26 mouse cellular contexts compared by ENCODE assay signal in genomic region chr19:6230411-6230810, GRCm38 (mm10). TPM values are rescaled to one million over a fixed set of nuclear protein-coding genes. Genes with fewer than 3 reads are reported as not detected.
DNase-seq lines count a peak whose midpoint lies in the region; ATAC-seq and TF ChIP-seq lines count a peak whose summit lies in the region.
"Had no signal": no experiment of that assay in that cellular context is flagged by ENCODE, and none has a peak within 500 bp of the region (broad histone marks: within the 10 kb centered on the region; RNA-seq: fewer than 3 reads in every experiment).

No protein-coding gene starts in this region.

- H3K4me2 ChIP-seq in heart, embryonic 11.5 days, result no peak overlapping the region
- H3K4me2 ChIP-seq: embryonic facial prominence, embryonic 15.5 days; forebrain, embryonic 12.5 days; heart, embryonic 12.5 days; limb, embryonic 13.5 days; midbrain, embryonic 13.5 days; neural tube, embryonic 15.5 days had no signal

- peak; percentile 27 to 51 for DNase-seq in heart, adult 18-20 months
- DNase-seq in adrenal gland, adult 2 months, result peak; percentile 90
- peak; percentile 84 for DNase-seq in adrenal gland, postnatal 14 days
- peak; percentile 56 for DNase-seq in cerebellum, postnatal 14 days
- DNase-seq in thymus, adult 2 months, result no peak
- no peak for DNase-seq in Muller cell, postnatal 12 days (ENCODE audit: inconsistent ontology term)
- DNase-seq: embryo, embryonic 11 days; heart, postnatal 36 days; kidney, adult 18-20 months; kidney, postnatal 10 days; right cerebral cortex, adult 18-20 months; spleen, adult 18-20 months had no signal

- peaks cover 14% of the 10 kb centered on the region for H3K4me1 ChIP-seq in heart, embryonic 11.5 days (ENCODE audit: control insufficient read depth, insufficient read depth, low read length)
- H3K4me1 ChIP-seq in thymus, adult 2 months (replicated peaks; ENCODE audit: control insufficient read depth, insufficient read depth, low read length), result peaks cover 14% of the 10 kb centered on the region

- ATAC-seq in heart, embryonic 11.5 days (replicated peaks; ENCODE audit: insufficient number of reproducible peaks, low FRiP score, low TSS enrichment), result no peak
- ATAC-seq: hindbrain, postnatal 0 days; midbrain, embryonic 13.5 days had no signal

- no peak overlapping the region for H3K27ac ChIP-seq in heart, embryonic 11.5 days (ENCODE audit: low read depth, low read length)
- H3K27ac ChIP-seq in thymus, adult 2 months (ENCODE audit: control insufficient read depth, insufficient read depth, low read length), result no peak overlapping the region
- H3K27ac ChIP-seq: embryonic facial prominence, embryonic 15.5 days; forebrain, embryonic 12.5 days; hindbrain, postnatal 0 days; limb, embryonic 13.5 days; liver, embryonic 14.5 days; midbrain, embryonic 13.5 days; neural tube, embryonic 15.5 days had no signal

- no peak overlapping the region for H3K4me3 ChIP-seq in heart, embryonic 11.5 days (ENCODE audit: low read depth, low read length)
- H3K4me3 ChIP-seq in thymus, adult 2 months (ENCODE audit: control insufficient read depth, insufficient read depth, low read length), result no peak overlapping the region
- H3K4me3 ChIP-seq: embryonic facial prominence, embryonic 15.5 days; forebrain, embryonic 12.5 days; heart, embryonic 12.5 days; limb, embryonic 13.5 days; midbrain, embryonic 13.5 days; myocyte; neural tube, embryonic 15.5 days had no signal

- no peak for TF ChIP-seq POLR2A in thymus, adult 2 months (IDR thresholded peaks at IDR 0.05; ENCODE audit: control insufficient read depth, extremely low read depth, insufficient read depth, low read length, poor library complexity)

- WGBS in heart, embryonic 11.5 days (ENCODE audit: insufficient replicate concordance), result 83% methylated on average over 4 of the region's 4 CpGs
- 94% methylated on average over 4 of the region's 4 CpGs for WGBS in thymus, adult 2 months

- no peaks in the 10 kb centered on the region for H3K27me3 ChIP-seq in heart, embryonic 11.5 days (ENCODE audit: control insufficient read depth, insufficient read depth, low read length)
- no peaks in the 10 kb centered on the region for H3K27me3 ChIP-seq in thymus, adult 2 months (ENCODE audit: control insufficient read depth, insufficient read depth, low read length)
- H3K27me3 ChIP-seq: embryonic facial prominence, embryonic 15.5 days; forebrain, embryonic 12.5 days; heart, embryonic 12.5 days; limb, embryonic 13.5 days; midbrain, embryonic 13.5 days; neural tube, embryonic 15.5 days had no signal

- H3K9me3 ChIP-seq in heart, embryonic 11.5 days (replicated peaks; ENCODE audit: control insufficient read depth, low read length), result no peaks in the 10 kb centered on the region
- H3K9me3 ChIP-seq: embryonic facial prominence, embryonic 15.5 days; forebrain, embryonic 12.5 days; heart, embryonic 12.5 days; limb, embryonic 13.5 days; midbrain, embryonic 13.5 days; neural tube, embryonic 15.5 days had no signal

- H3K36me3 ChIP-seq in heart, embryonic 11.5 days (ENCODE audit: control insufficient read depth, insufficient read depth, low read length), result peaks cover 12% of the 10 kb centered on the region
- H3K36me3 ChIP-seq in thymus, adult 2 months (ENCODE audit: control insufficient read depth, insufficient read depth, low read length), result peaks cover 9% of the 10 kb centered on the region; the same call in 1 of the 2 replicates

- TF ChIP-seq CTCF in thymus, adult 2 months (IDR thresholded peaks at IDR 0.05; ENCODE audit: borderline replicate concordance, control insufficient read depth, extremely low read depth, insufficient read depth, low read length, poor library complexity), result no peak

- H3K9ac ChIP-seq in heart, embryonic 11.5 days (ENCODE audit: low read depth, low read length), result no peak overlapping the region
- H3K9ac ChIP-seq: embryonic facial prominence, embryonic 15.5 days; heart, embryonic 12.5 days; limb, embryonic 13.5 days; liver, embryonic 14.5 days; midbrain, embryonic 13.5 days; neural tube, embryonic 15.5 days had no signal

RNA-seq across cellular contexts. Expression of gene Gpha2, which starts 4.2 kb away (rescaled TPM):
- total RNA-seq in heart, adult 18-20 months (2021), result not detected
- polyA plus RNA-seq in heart, embryonic 11.5 days (2014; fragmentation: Nextera tagmentation; extraction: Ambion mirVana), result 0.29 TPM in 1 of 2 replicates, not detected in the other
- 10 to 100 TPM; 18.7 to 23.7 TPM for total RNA-seq in adrenal gland, adult 2 months (2021)
- 237 and 302 TPM in 2 replicates for polyA plus RNA-seq in adrenal gland, adult 2 months (2012; rRNA removed)
- total RNA-seq in adrenal gland, postnatal 14 days (2021), result 19.6 and 20.2 TPM in 2 replicates
- 5.2 and 8.9 TPM in 2 replicates for polyA plus RNA-seq in thymus, adult 2 months (2012; rRNA removed)
- total RNA-seq: heart, postnatal 36 days; hindbrain, postnatal 0 days; left cerebral cortex, adult 8-10 months; megakaryocyte progenitor cell, adult 5-6 weeks had no signal
- polyA plus RNA-seq: heart, embryonic 12.5 days; liver, embryonic 14.5 days; midbrain, embryonic 13.5 days; neural tube, embryonic 15.5 days had no signal

RNA-seq across cellular contexts. Expression of gene Ppp2r5b, which starts 5.3 kb away (rescaled TPM):
- 10 to 100 TPM; 32.2 to 32.5 TPM for total RNA-seq in heart, adult 18-20 months (2021)
- 22.2 and 27.7 TPM in 2 replicates for polyA plus RNA-seq in heart, embryonic 11.5 days (2014; fragmentation: Nextera tagmentation; extraction: Ambion mirVana)
- 100 to 1,000 TPM in 1 of 2 experiments, 10 to 100 TPM in 1; 87.1 to 123 TPM for total RNA-seq in adrenal gland, adult 2 months (2021)
- polyA plus RNA-seq in adrenal gland, adult 2 months (2012; rRNA removed), result 247 and 266 TPM in 2 replicates
- total RNA-seq in adrenal gland, postnatal 14 days (2021), result 64.8 and 67.0 TPM in 2 replicates
- 54.6 and 56.1 TPM in 2 replicates for polyA plus RNA-seq in thymus, adult 2 months (2012; rRNA removed)

RNA-seq across cellular contexts. Expression of gene Atg2a, which starts 11.1 kb away (rescaled TPM):
- total RNA-seq in heart, adult 18-20 months (2021), result 10 to 100 TPM; 21.5 to 22.1 TPM
- polyA plus RNA-seq in heart, embryonic 11.5 days (2014; fragmentation: Nextera tagmentation; extraction: Ambion mirVana), result 6.1 and 8.4 TPM in 2 replicates
- total RNA-seq in adrenal gland, adult 2 months (2021), result 10 to 100 TPM; 31.0 to 36.0 TPM
- polyA plus RNA-seq in adrenal gland, adult 2 months (2012; rRNA removed), result 105 and 108 TPM in 2 replicates
- total RNA-seq in adrenal gland, postnatal 14 days (2021), result 27.5 and 30.6 TPM in 2 replicates
- 82.4 and 90.3 TPM in 2 replicates for polyA plus RNA-seq in thymus, adult 2 months (2012; rRNA removed)

RNA-seq across cellular contexts. Expression of gene Ehd1, which starts 46.1 kb away (rescaled TPM):
- 100 to 1,000 TPM; 101 to 107 TPM for total RNA-seq in heart, adult 18-20 months (2021)
- 70.0 and 82.8 TPM in 2 replicates for polyA plus RNA-seq in heart, embryonic 11.5 days (2014; fragmentation: Nextera tagmentation; extraction: Ambion mirVana)
- 100 to 1,000 TPM; 129 to 133 TPM for total RNA-seq in adrenal gland, adult 2 months (2021)
- 470 and 474 TPM in 2 replicates for polyA plus RNA-seq in adrenal gland, adult 2 months (2012; rRNA removed)
- 116 and 118 TPM in 2 replicates for total RNA-seq in adrenal gland, postnatal 14 days (2021)
- polyA plus RNA-seq in thymus, adult 2 months (2012; rRNA removed), result 141 and 159 TPM in 2 replicates

RNA-seq across cellular contexts. Expression of gene Majin, which starts 46.2 kb away (rescaled TPM):
- total RNA-seq in heart, adult 18-20 months (2021), result not detected
- polyA plus RNA-seq in heart, embryonic 11.5 days (2014; fragmentation: Nextera tagmentation; extraction: Ambion mirVana), result not detected in 2 replicates
- total RNA-seq in adrenal gland, adult 2 months (2021), result 1 to 10 TPM; 2.4 to 4.1 TPM
- polyA plus RNA-seq in adrenal gland, adult 2 months (2012; rRNA removed), result 0.56 and 0.72 TPM in 2 replicates
- 1.0 and 1.2 TPM in 2 replicates for total RNA-seq in adrenal gland, postnatal 14 days (2021)
- 0.23 and 0.57 TPM in 2 replicates for polyA plus RNA-seq in thymus, adult 2 months (2012; rRNA removed)
- total RNA-seq: heart, postnatal 36 days; hindbrain, postnatal 0 days; megakaryocyte progenitor cell, adult 5-6 weeks had no signal
- polyA plus RNA-seq: forebrain, embryonic 12.5 days; heart, embryonic 12.5 days; hindbrain, postnatal 0 days; limb, embryonic 13.5 days; liver, embryonic 14.5 days; lung, embryonic 16.5 days; midbrain, embryonic 13.5 days; myocyte; neural tube, embryonic 15.5 days; stomach, embryonic 14.5 days had no signal

Comparison
In these comparisons a context has a peak if more than half of its experiments do, and no peak if none do; other contexts are left out.
1. DNase-seq: peak in heart, adult 18-20 months (2 of 2), adrenal gland, adult 2 months (single experiment), adrenal gland, postnatal 14 days (single experiment) and cerebellum, postnatal 14 days (2 of 2); none in thymus, adult 2 months (single experiment) and Muller cell, postnatal 12 days (single experiment).
2. RNA of gene Gpha2, which starts 4.2 kb away (total RNA-seq): 18.7 to 23.7 TPM in adrenal gland, adult 2 months and 19.6 to 20.2 TPM in adrenal gland, postnatal 14 days; not detected in heart, adult 18-20 months; every median in the first group is over 10 times any median in the second.